Mouse (Mus musculus) limb, embryonic 15.5 days (tissue): Measurements from ENCODE around the gene Mapk8ip3. TPM values are rescaled to one million over a fixed set of nuclear protein-coding genes. Genes with fewer than 3 reads are reported as not detected.

Source experiments
- ATAC-seq: fragments of 200-750 bp; cut with Nextera tagmentation; 2 replicates; pipeline ENCODE4 v1.8.0; 2017; ENCODE audit warnings: low read depth, moderate TSS enrichment; ENCODE audit not compliant: insufficient number of reproducible peaks, low FRiP score, low TSS enrichment
- H3K27ac ChIP-seq: fragments of 300-500 bp; sonication (generic); 2 replicates; pipeline ENCODE4 v1.5.1; 2015; ENCODE audit warnings: moderate library complexity, mild to moderate bottlenecking, inconsistent platforms
- H3K27me3 ChIP-seq: fragments of 300-500 bp; sonication (generic); 2 replicates; pipeline ENCODE4 v1.6.1; 2015; ENCODE audit warnings: inconsistent platforms
- H3K36me3 ChIP-seq: fragments of 300-500 bp; sonication (generic); 2 replicates; pipeline ENCODE4 v1.6.1; 2015; ENCODE audit warnings: inconsistent platforms
- H3K4me1 ChIP-seq: fragments of 300-500 bp; sonication (generic); 2 replicates; pipeline ENCODE4 v1.6.1; 2015; ENCODE audit warnings: inconsistent platforms
- H3K4me2 ChIP-seq: fragments of 300-500 bp; sonication (generic); 2 replicates; pipeline ENCODE4 v1.6.1; 2015; ENCODE audit warnings: mild to moderate bottlenecking, inconsistent platforms
- H3K4me3 ChIP-seq: fragments of 300-500 bp; sonication (generic); 2 replicates; pipeline ENCODE4 v1.5.1; 2015; ENCODE audit warnings: mild to moderate bottlenecking, inconsistent platforms
- H3K9ac ChIP-seq: fragments of 300-500 bp; sonication (generic); 2 replicates; pipeline ENCODE4 v1.6.1; 2015; ENCODE audit warnings: inconsistent platforms
- H3K9me3 ChIP-seq: fragments of 300-500 bp; sonication (generic); 2 replicates; pipeline ENCODE4 v1.6.1; 2016; ENCODE audit warnings: inconsistent platforms
- WGBS: fragments of 180-500 bp; shearing (Covaris S2); methylation state at CpG from one replicate; pipeline ENCODE4 v1.1.7; 2015; 5-methylcytosine and 5-hydroxymethylcytosine counted together
- polyA plus RNA-seq: library from polyadenylated mRNA; unstranded; fragments of >200 nt; fragmentation: Nextera tagmentation; extraction: Ambion mirVana; gene quantifications from 2 replicates; pipeline ENCODE4 v1.2.1, GENCODE M21; 2015

Gene Mapk8ip3
- polyA plus RNA-seq, 1 experiment from 2014 or later = 30.6 TPM

DNA sequence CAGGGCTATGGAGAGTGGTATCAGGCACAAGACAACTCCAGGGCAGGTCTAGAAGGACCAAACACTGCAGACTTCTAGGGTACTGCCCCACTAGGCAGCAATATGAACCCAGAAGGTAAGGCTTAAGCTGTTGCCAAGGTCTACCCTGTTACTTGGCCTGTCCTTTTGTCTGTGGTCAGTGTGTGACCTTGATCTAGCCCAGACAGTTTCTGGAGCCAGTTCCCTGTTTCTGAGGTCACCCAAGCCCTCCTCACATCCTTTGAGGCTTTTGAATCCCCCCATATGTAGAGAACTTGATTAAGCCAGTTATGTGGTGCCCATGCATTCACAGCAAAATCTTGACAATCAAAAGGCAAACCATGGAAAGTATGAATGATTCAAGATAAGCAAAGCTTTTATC, 1.1 kb downstream of the Mapk8ip3 start:
- Histone ChIP-seq H3K4me2 (peak overlapping the region; percentile 67), H3K27ac (no peak overlapping the region)
- ATAC-seq = no peak

DNA sequence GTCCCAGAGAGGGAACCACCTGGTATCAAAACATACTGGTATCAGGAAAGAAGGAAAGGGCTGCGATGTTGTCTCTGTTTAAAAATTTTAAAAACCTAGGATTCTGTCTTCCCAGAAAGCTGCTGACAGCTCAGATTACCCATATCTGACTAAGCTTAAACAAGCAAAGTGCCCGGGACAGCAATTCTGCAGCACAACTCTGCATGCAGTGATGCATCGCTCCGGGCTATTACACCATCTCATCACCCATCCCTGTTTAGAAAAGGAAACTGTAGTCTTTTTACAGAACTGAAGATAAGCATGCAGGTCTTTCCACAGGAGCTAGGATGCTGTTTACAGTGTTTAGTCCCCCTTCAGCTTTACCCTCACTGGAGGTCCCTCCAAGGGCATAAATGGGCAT, 1.9 kb downstream of the Mapk8ip3 start:
- peak overlapping the region; percentile 74 for H3K4me3 ChIP-seq
- H3K4me2 ChIP-seq = peak overlapping the region; percentile 67; the same call in 1 of the 2 replicates
- peaks cover 6% of the 10 kb centered on the region; the same call in 1 of the 2 replicates for H3K36me3 ChIP-seq
- peaks cover 22% of the 10 kb centered on the region for H3K4me1 ChIP-seq
- no peaks in the 10 kb centered on the region for H3K9me3 ChIP-seq
- no peaks in the 10 kb centered on the region for H3K27me3 ChIP-seq
- H3K9ac ChIP-seq = peak overlapping the region; percentile 80; the same call in 1 of the 2 replicates
- no peak overlapping the region for H3K27ac ChIP-seq
- ATAC-seq = no peak
- 79% methylated on average over 4 of the region's 4 CpGs for WGBS

More for the DNA sequence above, 1.1 kb downstream of the Mapk8ip3 start:
- Histone ChIP-seq H3K9ac (peak overlapping the region; percentile 80), H3K36me3 (peaks cover 6% of the 10 kb centered on the region; the same call in 1 of the 2 replicates), H3K9me3 (no peaks in the 10 kb centered on the region), H3K4me3 (peak overlapping the region; percentile 74), H3K4me1 (peaks cover 22% of the 10 kb centered on the region), H3K27me3 (no peaks in the 10 kb centered on the region)

DNA sequence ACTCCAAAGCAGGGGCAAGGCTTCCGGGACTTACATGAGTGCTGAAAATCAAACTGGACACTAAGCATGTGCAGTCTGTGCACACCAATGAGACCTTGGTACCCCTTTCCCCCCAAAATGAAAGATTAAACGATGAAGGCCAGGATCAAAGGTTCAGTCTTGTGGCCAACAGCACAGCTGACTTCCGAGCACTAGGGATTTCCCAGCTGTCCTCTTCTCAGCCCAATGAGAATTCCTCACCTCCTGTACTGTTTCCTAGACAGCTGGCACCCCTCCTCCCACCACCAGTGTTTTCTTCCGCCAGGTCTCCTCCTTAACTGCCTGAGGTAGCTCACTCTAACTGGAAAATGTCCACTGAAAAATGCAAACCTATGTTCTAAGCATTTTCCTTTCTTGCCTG, 3.6 kb downstream of the Mapk8ip3 start:
- H3K4me2 ChIP-seq = no peak overlapping the region
- peaks cover 6% of the 10 kb centered on the region; the same call in 1 of the 2 replicates for H3K36me3 ChIP-seq
- no peak for ATAC-seq
- no peaks in the 10 kb centered on the region for H3K27me3 ChIP-seq
- H3K9ac ChIP-seq = no peak overlapping the region
- H3K4me3 ChIP-seq = no peak overlapping the region
- peaks cover 22% of the 10 kb centered on the region for H3K4me1 ChIP-seq
- H3K9me3 ChIP-seq = no peaks in the 10 kb centered on the region
- H3K27ac ChIP-seq = no peak overlapping the region
- 74% methylated on average over 4 of the region's 4 CpGs for WGBS

DNA sequence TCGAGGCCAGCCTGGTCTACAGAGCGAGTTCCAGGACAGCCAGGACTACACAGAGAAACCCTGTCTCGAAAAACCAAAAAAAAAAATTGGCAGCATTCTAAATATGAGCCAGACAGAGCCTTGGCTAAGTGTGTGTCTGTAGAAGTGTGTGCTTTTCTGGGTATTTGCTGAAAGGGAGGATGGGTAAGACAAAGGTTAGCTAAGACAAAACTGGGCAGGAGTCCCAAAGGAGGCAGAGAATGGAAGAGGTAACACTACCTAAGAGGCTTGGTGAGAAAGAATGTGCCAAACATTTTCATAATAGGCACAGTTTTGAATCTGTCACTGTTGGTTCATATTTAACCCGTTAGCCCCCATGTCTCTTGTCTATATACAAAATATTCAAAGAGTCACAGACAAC, 4.3 kb downstream of the Mapk8ip3 start:
- no peaks in the 10 kb centered on the region for H3K9me3 ChIP-seq
- no peak overlapping the region for H3K9ac ChIP-seq
- no peak overlapping the region for H3K4me2 ChIP-seq
- ATAC-seq = no peak
- no peak overlapping the region for H3K4me3 ChIP-seq
- H3K36me3 ChIP-seq = peaks cover 12% of the 10 kb centered on the region
- H3K27me3 ChIP-seq = no peaks in the 10 kb centered on the region
- H3K4me1 ChIP-seq = peaks cover 22% of the 10 kb centered on the region
- WGBS = 94% methylated on average over 4 of the region's 4 CpGs
- H3K27ac ChIP-seq = no peak overlapping the region

DNA sequence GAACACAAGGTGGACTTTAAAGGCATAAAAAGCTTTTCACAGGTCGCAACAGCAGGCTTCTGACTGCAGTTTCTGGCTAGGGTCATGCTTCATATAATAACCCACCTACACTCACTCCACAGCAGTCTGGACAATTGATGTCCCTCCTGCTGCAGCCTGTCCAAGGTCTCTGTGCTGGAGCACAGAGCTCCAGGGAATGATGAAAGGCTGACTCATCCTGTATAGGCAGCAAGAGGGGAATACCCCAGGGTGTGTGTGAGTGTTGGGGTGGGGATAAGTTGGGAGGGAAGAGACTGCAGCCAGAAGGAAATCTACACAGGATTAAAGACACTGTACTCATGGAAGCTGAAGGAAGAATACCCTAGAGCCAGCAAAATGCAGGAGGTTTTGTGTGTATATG, 7.3 kb downstream of the Mapk8ip3 start:
- WGBS = 61% methylated on average over 1 of the region's 1 CpGs
- no peak for ATAC-seq
- no peak overlapping the region for H3K27ac ChIP-seq
- H3K4me3 ChIP-seq = no peak overlapping the region
- H3K4me1 ChIP-seq = peaks cover 8% of the 10 kb centered on the region; the same call in 1 of the 2 replicates
- H3K4me2 ChIP-seq = no peak overlapping the region
- no peaks in the 10 kb centered on the region for H3K27me3 ChIP-seq
- no peaks in the 10 kb centered on the region for H3K9me3 ChIP-seq
- no peak overlapping the region for H3K9ac ChIP-seq
- H3K36me3 ChIP-seq = peaks cover 35% of the 10 kb centered on the region

DNA sequence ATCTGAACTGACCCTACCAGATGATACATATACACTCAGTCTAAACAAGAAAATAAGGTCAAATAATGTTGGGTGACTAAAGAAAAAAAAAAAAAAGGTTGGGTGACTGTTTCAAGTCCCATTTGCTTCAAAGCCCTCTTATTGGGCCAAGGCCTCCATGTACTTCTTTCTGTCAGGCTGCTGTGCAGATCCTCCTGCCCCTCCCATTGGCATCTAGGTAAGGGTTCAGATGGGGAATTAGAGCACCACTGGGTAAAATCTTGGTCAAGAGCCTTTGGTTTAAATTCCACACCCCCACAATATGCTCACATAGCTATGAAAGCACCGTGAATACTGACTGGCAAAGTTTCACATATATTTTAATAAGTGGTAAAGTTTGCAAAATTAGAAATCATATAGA, 13.5 kb downstream of the Mapk8ip3 start:
- no peak for ATAC-seq

DNA sequence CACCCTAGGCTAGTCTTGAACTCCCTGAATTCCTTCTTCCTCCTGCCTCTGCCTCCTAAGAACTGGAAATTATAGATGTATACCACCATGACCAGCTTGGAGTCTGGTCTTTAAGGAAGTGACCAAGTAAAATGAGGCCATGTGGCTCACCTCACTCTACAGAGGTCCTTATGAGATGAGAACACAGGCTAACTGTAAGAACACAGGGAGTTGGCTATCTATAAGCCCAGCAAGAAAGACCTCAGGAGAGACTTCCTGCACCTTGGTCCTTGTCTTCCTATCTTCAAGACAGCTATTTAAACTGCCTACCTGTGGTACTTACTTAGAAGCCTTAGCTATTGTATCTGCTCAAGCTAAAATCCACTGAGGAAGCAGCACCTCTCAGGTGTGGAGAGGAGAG, 22.8 kb downstream of the Mapk8ip3 start:
- H3K4me2 ChIP-seq = no peak overlapping the region
- no peak overlapping the region for H3K4me3 ChIP-seq
- peaks cover 97% of the 10 kb centered on the region for H3K36me3 ChIP-seq
- no peak overlapping the region for H3K9ac ChIP-seq
- no peaks in the 10 kb centered on the region for H3K9me3 ChIP-seq
- ATAC-seq = no peak
- no peaks in the 10 kb centered on the region for H3K27me3 ChIP-seq
- no peaks in the 10 kb centered on the region for H3K4me1 ChIP-seq
- no peak overlapping the region for H3K27ac ChIP-seq

More for the DNA sequence above, 13.5 kb downstream of the Mapk8ip3 start:
- H3K4me3 ChIP-seq = no peak overlapping the region
- H3K36me3 ChIP-seq = peaks cover 91% of the 10 kb centered on the region
- H3K27me3 ChIP-seq = no peaks in the 10 kb centered on the region
- no peak overlapping the region for H3K4me2 ChIP-seq
- H3K9me3 ChIP-seq = no peaks in the 10 kb centered on the region
- no peak overlapping the region for H3K27ac ChIP-seq
- WGBS = 93% methylated on average over 1 of the region's 1 CpGs
- no peak overlapping the region for H3K9ac ChIP-seq
- H3K4me1 ChIP-seq = no peaks in the 10 kb centered on the region

DNA sequence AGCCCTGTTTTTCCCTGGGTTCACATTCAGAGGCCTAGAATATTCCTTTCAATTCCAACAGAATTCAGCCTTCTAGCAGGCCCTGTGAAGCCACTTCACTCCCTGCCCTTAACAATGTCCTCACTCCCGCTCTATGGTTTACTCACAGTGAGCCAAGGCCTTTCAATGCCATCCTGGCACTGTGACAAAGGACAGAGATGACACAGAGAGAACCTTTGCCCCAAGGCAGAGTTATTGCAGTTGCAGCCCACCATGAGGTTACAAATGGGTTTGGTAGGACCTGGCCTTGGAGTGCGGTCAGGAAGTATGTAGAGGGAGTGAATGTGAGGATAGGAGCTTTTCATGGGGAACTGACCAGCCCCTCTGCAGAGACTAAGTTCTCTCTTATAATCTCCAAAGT, 29.2 kb downstream of the Mapk8ip3 start:
- 96% methylated on average over 2 of the region's 2 CpGs for WGBS
- peaks cover 99% of the 10 kb centered on the region for H3K36me3 ChIP-seq
- H3K4me1 ChIP-seq = no peaks in the 10 kb centered on the region

DNA sequence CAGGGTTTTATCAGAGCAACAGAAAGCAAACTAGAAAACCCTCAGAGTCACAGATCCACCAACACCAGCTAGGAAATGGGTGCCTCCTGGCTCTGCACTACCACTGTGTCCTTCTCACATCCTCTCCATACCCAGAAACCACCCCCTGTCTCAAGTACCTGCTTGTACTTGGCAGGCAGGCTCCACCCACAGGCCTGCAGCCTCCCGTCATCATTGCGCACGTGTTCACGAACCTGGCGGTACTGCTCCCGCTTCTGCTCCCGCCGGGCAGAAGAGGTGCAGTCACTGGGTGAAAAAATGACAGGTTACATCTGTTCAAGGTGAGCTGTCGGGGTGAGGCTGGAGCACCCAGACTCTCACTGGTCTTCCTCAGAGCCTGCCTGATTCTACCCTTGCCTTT, 33.0 kb downstream of the Mapk8ip3 start:
- Histone ChIP-seq H3K9me3 (no peaks in the 10 kb centered on the region), H3K36me3 (peaks cover 100% of the 10 kb centered on the region), H3K27ac (no peak overlapping the region), H3K9ac (no peak overlapping the region), H3K27me3 (no peaks in the 10 kb centered on the region), H3K4me1 (no peaks in the 10 kb centered on the region), H3K4me2 (no peak overlapping the region), H3K4me3 (no peak overlapping the region)
- no peak for ATAC-seq
- 89% methylated on average over 9 of the region's 9 CpGs for WGBS

More for the DNA sequence above, 29.2 kb downstream of the Mapk8ip3 start:
- ATAC-seq = no peak
- Histone ChIP-seq H3K4me2 (no peak overlapping the region), H3K9me3 (no peaks in the 10 kb centered on the region), H3K27me3 (no peaks in the 10 kb centered on the region), H3K4me3 (no peak overlapping the region), H3K9ac (no peak overlapping the region), H3K27ac (no peak overlapping the region)

DNA sequence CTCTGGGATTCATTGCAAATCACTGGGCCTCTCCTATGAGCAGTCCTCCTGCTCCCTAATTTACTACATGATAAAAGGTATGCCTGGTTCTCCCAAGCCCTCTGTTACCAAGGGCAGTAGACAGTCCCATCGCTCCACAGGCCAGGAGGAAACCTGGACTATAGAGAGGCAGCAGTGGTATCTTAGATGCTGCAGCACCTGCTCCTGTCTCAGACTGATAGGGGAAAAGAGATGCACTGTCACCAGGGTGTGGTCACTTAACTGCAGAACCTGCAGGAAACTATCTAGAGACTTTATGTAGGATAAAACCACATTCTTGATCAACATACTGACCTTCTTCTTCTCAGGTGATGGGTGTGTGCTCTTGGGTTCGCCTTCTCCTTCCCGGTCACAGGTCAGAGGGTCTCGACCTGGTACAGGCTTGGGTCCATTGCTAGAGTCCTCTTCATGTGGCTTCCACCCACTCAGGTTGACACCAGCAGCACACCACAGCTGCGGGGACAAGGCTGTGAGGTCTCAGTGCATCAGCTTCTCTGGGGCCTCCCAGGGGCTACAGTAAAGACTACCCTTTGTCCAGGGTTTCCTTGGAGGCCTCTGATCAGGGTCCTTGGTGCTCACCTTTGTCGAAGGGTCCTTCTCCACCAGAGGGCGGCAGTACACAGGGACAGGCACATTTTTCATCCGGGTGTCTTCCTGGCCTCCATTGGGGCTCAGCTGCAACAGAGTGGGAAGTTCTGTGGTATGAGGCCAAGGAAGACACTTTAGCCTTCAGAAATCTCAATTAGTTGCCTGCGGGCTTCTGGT, 33.9 kb downstream of the Mapk8ip3 start:
- H3K36me3 ChIP-seq = peaks cover 100% of the 10 kb centered on the region
- H3K27me3 ChIP-seq = no peaks in the 10 kb centered on the region
- no peaks in the 10 kb centered on the region for H3K9me3 ChIP-seq
- no peak overlapping the region for H3K4me3 ChIP-seq
- ATAC-seq = no peak
- H3K4me1 ChIP-seq = peaks cover 2% of the 10 kb centered on the region
- H3K9ac ChIP-seq = no peak overlapping the region
- no peak overlapping the region for H3K4me2 ChIP-seq
- no peak overlapping the region for H3K27ac ChIP-seq
- 70% methylated on average over 9 of the region's 9 CpGs for WGBS

DNA sequence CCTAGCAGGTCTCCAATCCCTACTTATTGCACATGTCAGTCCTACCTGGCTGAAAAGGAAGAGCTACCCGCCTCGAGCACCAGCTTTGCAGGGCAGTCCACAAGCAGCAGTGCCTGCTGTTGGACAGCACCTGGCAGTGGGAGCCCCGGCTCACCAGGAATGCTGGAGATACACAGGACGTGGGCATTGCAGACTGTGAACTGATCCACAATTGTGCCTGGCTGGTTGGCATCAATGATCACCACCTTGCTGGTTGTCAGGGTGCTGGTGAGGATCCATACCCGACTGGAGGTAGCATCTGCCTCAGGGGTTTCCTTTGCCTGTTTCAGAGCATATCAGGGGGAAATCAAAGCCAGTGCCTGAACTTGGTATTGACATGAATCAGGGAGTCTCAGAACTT, 34.7 kb downstream of the Mapk8ip3 start:
- Histone ChIP-seq H3K27ac (no peak overlapping the region), H3K36me3 (peaks cover 100% of the 10 kb centered on the region), H3K27me3 (no peaks in the 10 kb centered on the region), H3K9me3 (no peaks in the 10 kb centered on the region), H3K4me1 (peaks cover 9% of the 10 kb centered on the region), H3K9ac (no peak overlapping the region), H3K4me2 (no peak overlapping the region), H3K4me3 (no peak overlapping the region)
- no peak for ATAC-seq
- 95% methylated on average over 5 of the region's 5 CpGs for WGBS

DNA sequence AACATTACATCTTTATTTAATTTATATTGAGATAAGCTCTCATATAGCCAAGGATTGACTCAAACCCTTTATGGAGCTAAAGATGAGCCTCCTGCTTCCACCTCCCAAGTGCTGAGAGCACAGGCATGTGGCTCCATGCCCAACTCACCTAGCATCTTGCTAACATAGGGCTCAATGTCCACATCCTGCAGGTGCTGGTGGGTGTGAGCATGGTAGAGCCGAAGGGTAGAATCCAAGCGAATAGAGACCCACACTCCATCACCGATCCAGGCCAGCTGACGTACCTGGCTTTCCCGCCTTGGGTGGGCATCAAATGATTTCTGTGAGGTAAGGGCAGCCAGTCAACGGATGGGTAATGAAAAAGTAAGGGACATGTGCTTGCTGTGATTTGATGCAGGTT, 36.8 kb downstream of the Mapk8ip3 start:
- Histone ChIP-seq H3K4me1 (peaks cover 27% of the 10 kb centered on the region), H3K9ac (no peak overlapping the region), H3K27ac (no peak overlapping the region), H3K27me3 (no peaks in the 10 kb centered on the region), H3K36me3 (peaks cover 80% of the 10 kb centered on the region), H3K4me2 (no peak overlapping the region), H3K4me3 (no peak overlapping the region), H3K9me3 (no peaks in the 10 kb centered on the region)
- WGBS = 89% methylated on average over 6 of the region's 6 CpGs
- no peak for ATAC-seq
